Mouse (Mus musculus) limb, embryonic 14.5 days (tissue): ENCODE data around the gene Olfr102. TPM values are rescaled to one million over a fixed set of nuclear protein-coding genes. Genes with fewer than 3 reads are reported as not detected.

Source experiments
- ATAC-seq: fragments of 200-750 bp; cut with Nextera tagmentation; 2 replicates; pipeline ENCODE4 v1.8.0; 2017; ENCODE audit warnings: low read depth, moderate number of reproducible peaks, moderate TSS enrichment; ENCODE audit not compliant: low FRiP score
- DNase-seq: peaks from one replicate; pipeline ENCODE4 v3.0.0-alpha.2; 2015; ENCODE audit warnings: low spot score
- H3K27ac ChIP-seq: fragments of 300-500 bp; sonication (generic); replicated peaks from 2 replicates; pipeline ENCODE4 v1.5.1; 2014; ENCODE audit warnings: low read depth, mild to moderate bottlenecking, low read length, moderate library complexity, mixed read lengths
- H3K27me3 ChIP-seq: fragments of 300-500 bp; sonication (generic); 2 replicates; pipeline ENCODE4 v1.6.1; 2014; ENCODE audit warnings: low read length, mixed read lengths; ENCODE audit not compliant: control insufficient read depth, insufficient read depth
- H3K36me3 ChIP-seq: fragments of 300-500 bp; sonication (generic); 2 replicates; pipeline ENCODE4 v1.6.1; 2014; ENCODE audit warnings: mild to moderate bottlenecking, low read length, moderate library complexity, mixed read lengths; ENCODE audit not compliant: control insufficient read depth, insufficient read depth
- H3K4me1 ChIP-seq: fragments of 300-500 bp; sonication (generic); 2 replicates; pipeline ENCODE4 v1.6.1; 2014; ENCODE audit warnings: antibody characterized with exemption, low read length, mixed read lengths; ENCODE audit not compliant: control insufficient read depth, insufficient read depth
- H3K4me2 ChIP-seq: fragments of 300-500 bp; sonication (generic); replicated peaks from 2 replicates; pipeline ENCODE4 v1.6.1; 2014; ENCODE audit warnings: low read depth, mild to moderate bottlenecking, low read length, moderate library complexity; ENCODE audit not compliant: severe bottlenecking
- H3K4me3 ChIP-seq: fragments of 300-500 bp; sonication (generic); replicated peaks from 2 replicates; pipeline ENCODE4 v1.5.1; 2014; ENCODE audit warnings: low read length
- H3K9ac ChIP-seq: fragments of 300-500 bp; sonication (generic); 2 replicates; pipeline ENCODE4 v1.6.1; 2014; ENCODE audit warnings: mild to moderate bottlenecking, low read depth, low read length, moderate library complexity; ENCODE audit not compliant: severe bottlenecking
- H3K9me3 ChIP-seq: fragments of 300-500 bp; sonication (generic); 2 replicates; pipeline ENCODE4 v1.6.1; 2016; ENCODE audit warnings: low read length; ENCODE audit not compliant: control insufficient read depth
- POLR2A ChIP-seq: fragments of 200-500 bp; IDR thresholded peaks from 2 replicates; pipeline ENCODE4 v1.8.0; 2012; ENCODE audit warnings: inconsistent platforms, mild to moderate bottlenecking, moderate library complexity, borderline replicate concordance; ENCODE audit not compliant: insufficient read depth, insufficient read length; ENCODE audit errors: extremely low read depth
- WGBS: fragments of 180-500 bp; shearing (Covaris S2); extraction: QIAGEN DNeasy Blood & Tissue Kit; methylation state at CpG from one replicate; pipeline ENCODE4 v1.1.7; 2014; 5-methylcytosine and 5-hydroxymethylcytosine counted together
- polyA plus RNA-seq, 2 experiments: library from polyadenylated mRNA; depleted of rRNA in 1 of 2; stranded (reverse) in 1 of 2; unstranded in 1 of 2; fragments of >200 nt; fragmentation: Nextera tagmentation in 1 of 2; extraction: Ambion mirVana in 1 of 2; gene quantifications; 2 replicates each; pipeline versions ENCODE4 v1.2.1 to v1.2.3; 2012 to 2014

Olfr102 gene
- polyA plus RNA-seq, 2 experiments = not detected

GRCm38 (mm10) chr17:37270702-37271092 lies 46.2 kb downstream of the Olfr102 start:
- no peak for TF ChIP-seq POLR2A
- Histone ChIP-seq H3K27ac (no peak overlapping the region), H3K4me2 (peak overlapping the region; percentile 91), H3K4me3 (peak overlapping the region; percentile 51), H3K9me3 (no peaks in the 10 kb centered on the region), H3K36me3 (no peaks in the 10 kb centered on the region), H3K27me3 (no peaks in the 10 kb centered on the region), H3K9ac (no peak overlapping the region), H3K4me1 (no peaks in the 10 kb centered on the region)
- 64% methylated on average over 8 of the region's 8 CpGs for WGBS
- DNase-seq = no peak
- ATAC-seq = no peak

- Histone ChIP-seq H3K4me1 (no peaks in the 10 kb centered on the region), H3K36me3 (no peaks in the 10 kb centered on the region), H3K4me2 (peak within 1 kb of the TSS; percentile 91), H3K9ac (peak within 1 kb of the TSS; percentile 51), H3K9me3 (no peaks in the 10 kb centered on the region), H3K27me3 (no peaks in the 10 kb centered on the region), H3K27ac (no peak within 1 kb of the TSS), H3K4me3 (peak within 1 kb of the TSS; percentile 51)
- ATAC-seq (peak; percentile 95), DNase-seq (peak; percentile 92)
- TF ChIP-seq POLR2A = no peak
- WGBS = 2% methylated on average over 26 of the region's 26 CpGs
These were observed 46.7 kb downstream of the Olfr102 start, which contains the start of gene H2-M3 for GRCm38 (mm10) chr17:37270058-37270701. TSS of gene H2-M3 (plus strand) at chr17:37270220.

- no peak within 1 kb of the TSS for H3K9ac ChIP-seq
- no peaks in the 10 kb centered on the region for H3K4me1 ChIP-seq
- 88% methylated on average over 1 of the region's 1 CpGs for WGBS
- no peak within 1 kb of the TSS for H3K4me2 ChIP-seq
- H3K36me3 ChIP-seq = no peaks in the 10 kb centered on the region
- H3K27ac ChIP-seq = no peak within 1 kb of the TSS
- no peaks in the 10 kb centered on the region for H3K9me3 ChIP-seq
- no peak within 1 kb of the TSS for H3K4me3 ChIP-seq
- TF ChIP-seq POLR2A = no peak
- no peak for ATAC-seq
- no peak for DNase-seq
- H3K27me3 ChIP-seq = no peaks in the 10 kb centered on the region
These were observed 53.2 kb downstream of the Olfr102 start, which contains the start of gene Olfr98 for GRCm38 (mm10) chr17:37263626-37264025. TSS of gene Olfr98 (minus strand) at chr17:37263749.

Other genes starting within 250 kb of the Olfr102 start
- gene Olfr90, start 228.6 kb downstream of the Olfr102 start, polyA plus RNA-seq (2012; rRNA removed) = not detected in 2 replicates
- gene Olfr90, start 228.6 kb downstream of the Olfr102 start, polyA plus RNA-seq (2014; fragmentation: Nextera tagmentation; extraction: Ambion mirVana) = not detected in 2 replicates
- not detected in 2 replicates for gene Olfr91, start 218.8 kb downstream of the Olfr102 start, polyA plus RNA-seq (2012; rRNA removed)
- gene Olfr91, start 218.8 kb downstream of the Olfr102 start, polyA plus RNA-seq (2014; fragmentation: Nextera tagmentation; extraction: Ambion mirVana) = 0.07 TPM in 1 of 2 replicates, not detected in the other
- not detected in 2 replicates for gene Olfr92, start 197.0 kb downstream of the Olfr102 start, polyA plus RNA-seq (2012; rRNA removed)
- not detected in 2 replicates for gene Olfr92, start 197.0 kb downstream of the Olfr102 start, polyA plus RNA-seq (2014; fragmentation: Nextera tagmentation; extraction: Ambion mirVana)
- not detected in 2 replicates for gene Olfr93, start 155.6 kb downstream of the Olfr102 start, polyA plus RNA-seq (2012; rRNA removed)
- not detected in 2 replicates for gene Olfr93, start 155.6 kb downstream of the Olfr102 start, polyA plus RNA-seq (2014; fragmentation: Nextera tagmentation; extraction: Ambion mirVana)
- not detected in 2 replicates for gene Ubd, start 123.2 kb downstream of the Olfr102 start, polyA plus RNA-seq (2012; rRNA removed)
- gene Ubd, start 123.2 kb downstream of the Olfr102 start, polyA plus RNA-seq (2014; fragmentation: Nextera tagmentation; extraction: Ambion mirVana) = not detected in 2 replicates
- gene Olfr94, start 116.1 kb downstream of the Olfr102 start, polyA plus RNA-seq (2012; rRNA removed) = not detected in 2 replicates
- not detected in 2 replicates for gene Olfr94, start 116.1 kb downstream of the Olfr102 start, polyA plus RNA-seq (2014; fragmentation: Nextera tagmentation; extraction: Ambion mirVana)
- not detected in 2 replicates for gene Olfr95, start 103.9 kb downstream of the Olfr102 start, polyA plus RNA-seq (2012; rRNA removed)
- gene Olfr95, start 103.9 kb downstream of the Olfr102 start, polyA plus RNA-seq (2014; fragmentation: Nextera tagmentation; extraction: Ambion mirVana) = not detected in 2 replicates
- gene Olfr96, start 96.9 kb downstream of the Olfr102 start, polyA plus RNA-seq (2012; rRNA removed) = not detected in 2 replicates
- not detected in 2 replicates for gene Olfr96, start 96.9 kb downstream of the Olfr102 start, polyA plus RNA-seq (2014; fragmentation: Nextera tagmentation; extraction: Ambion mirVana)
- not detected in 2 replicates for gene Olfr97, start 79.7 kb downstream of the Olfr102 start, polyA plus RNA-seq (2012; rRNA removed)
- not detected in 2 replicates for gene Olfr97, start 79.7 kb downstream of the Olfr102 start, polyA plus RNA-seq (2014; fragmentation: Nextera tagmentation; extraction: Ambion mirVana)
- gene Olfr98, start 53.3 kb downstream of the Olfr102 start, polyA plus RNA-seq (2012; rRNA removed) = not detected in 2 replicates
- gene Olfr98, start 53.3 kb downstream of the Olfr102 start, polyA plus RNA-seq (2014; fragmentation: Nextera tagmentation; extraction: Ambion mirVana) = not detected in 2 replicates
- gene H2-M3, start 46.8 kb downstream of the Olfr102 start, polyA plus RNA-seq (2012; rRNA removed) = 1.00 and 1.4 TPM in 2 replicates
- 1.3 and 2.6 TPM in 2 replicates for gene H2-M3, start 46.8 kb downstream of the Olfr102 start, polyA plus RNA-seq (2014; fragmentation: Nextera tagmentation; extraction: Ambion mirVana)
- not detected in 2 replicates for gene Olfr99, start 33.6 kb downstream of the Olfr102 start, polyA plus RNA-seq (2012; rRNA removed)
- gene Olfr99, start 33.6 kb downstream of the Olfr102 start, polyA plus RNA-seq (2014; fragmentation: Nextera tagmentation; extraction: Ambion mirVana) = not detected in 2 replicates
- gene Olfr101, start 12.7 kb downstream of the Olfr102 start, polyA plus RNA-seq (2012; rRNA removed) = not detected in 2 replicates
- not detected in 2 replicates for gene Olfr101, start 12.7 kb downstream of the Olfr102 start, polyA plus RNA-seq (2014; fragmentation: Nextera tagmentation; extraction: Ambion mirVana)
- gene Olfr103, start 22.6 kb upstream of the Olfr102 start, polyA plus RNA-seq (2012; rRNA removed) = not detected in 2 replicates
- gene Olfr103, start 22.6 kb upstream of the Olfr102 start, polyA plus RNA-seq (2014; fragmentation: Nextera tagmentation; extraction: Ambion mirVana) = not detected in 2 replicates
- not detected in 2 replicates for gene Olfr104-ps, start 42.5 kb upstream of the Olfr102 start, polyA plus RNA-seq (2012; rRNA removed)
- gene Olfr104-ps, start 42.5 kb upstream of the Olfr102 start, polyA plus RNA-seq (2014; fragmentation: Nextera tagmentation; extraction: Ambion mirVana) = not detected in 2 replicates
- not detected in 2 replicates for gene Olfr105-ps, start 62.0 kb upstream of the Olfr102 start, polyA plus RNA-seq (2012; rRNA removed)
- gene Olfr105-ps, start 62.0 kb upstream of the Olfr102 start, polyA plus RNA-seq (2014; fragmentation: Nextera tagmentation; extraction: Ambion mirVana) = not detected in 2 replicates
- gene Olfr106-ps, start 73.3 kb upstream of the Olfr102 start, polyA plus RNA-seq (2012; rRNA removed) = not detected in 2 replicates
- not detected in 2 replicates for gene Olfr106-ps, start 73.3 kb upstream of the Olfr102 start, polyA plus RNA-seq (2014; fragmentation: Nextera tagmentation; extraction: Ambion mirVana)
- not detected in 2 replicates for gene Olfr107, start 82.2 kb upstream of the Olfr102 start, polyA plus RNA-seq (2012; rRNA removed)
- not detected in 2 replicates for gene Olfr107, start 82.2 kb upstream of the Olfr102 start, polyA plus RNA-seq (2014; fragmentation: Nextera tagmentation; extraction: Ambion mirVana)
- gene Olfr108, start 128.4 kb upstream of the Olfr102 start, polyA plus RNA-seq (2012; rRNA removed) = not detected in 2 replicates
- not detected in 2 replicates for gene Olfr108, start 128.4 kb upstream of the Olfr102 start, polyA plus RNA-seq (2014; fragmentation: Nextera tagmentation; extraction: Ambion mirVana)
- not detected in 2 replicates for gene Olfr109, start 141.9 kb upstream of the Olfr102 start, polyA plus RNA-seq (2012; rRNA removed)
- gene Olfr109, start 141.9 kb upstream of the Olfr102 start, polyA plus RNA-seq (2014; fragmentation: Nextera tagmentation; extraction: Ambion mirVana) = not detected in 2 replicates
- gene H2-M2, start 166.5 kb upstream of the Olfr102 start, polyA plus RNA-seq (2012; rRNA removed) = 0.06 and 0.13 TPM in 2 replicates
- 0.21 TPM in 1 of 2 replicates, not detected in the other for gene H2-M2, start 166.5 kb upstream of the Olfr102 start, polyA plus RNA-seq (2014; fragmentation: Nextera tagmentation; extraction: Ambion mirVana)
- not detected in 2 replicates for gene Olfr110, start 175.4 kb upstream of the Olfr102 start, polyA plus RNA-seq (2012; rRNA removed)
- gene Olfr110, start 175.4 kb upstream of the Olfr102 start, polyA plus RNA-seq (2014; fragmentation: Nextera tagmentation; extraction: Ambion mirVana) = not detected in 2 replicates
- 0.09 and 0.28 TPM in 2 replicates for gene Olfr111, start 191.0 kb upstream of the Olfr102 start, polyA plus RNA-seq (2012; rRNA removed)
- not detected in 2 replicates for gene Olfr111, start 191.0 kb upstream of the Olfr102 start, polyA plus RNA-seq (2014; fragmentation: Nextera tagmentation; extraction: Ambion mirVana)